Mouse (Mus musculus) forebrain, embryonic 10.5 days (tissue): ENCODE results near the gene E2f3. TPM values are rescaled to one million over a fixed set of nuclear protein-coding genes. Genes with fewer than 3 reads are reported as not detected.
A peak's percentile ranks its signal among the peaks of the same experiment; 100 is the strongest.

Source experiments
- DNase-seq: peaks from one replicate; pipeline ENCODE4 v3.0.0-alpha.2; 2017; ENCODE audit warnings: low spot score; ENCODE audit errors: extremely low spot score
- H3K27ac ChIP-seq: fragments of 300-500 bp; sonication (generic); 2 replicates; pipeline ENCODE4 v1.5.1; 2016; ENCODE audit warnings: mild to moderate bottlenecking
- H3K27me3 ChIP-seq: fragments of 300-500 bp; sonication (generic); 2 replicates; pipeline ENCODE4 v1.6.1; 2016; ENCODE audit warnings: mild to moderate bottlenecking; ENCODE audit not compliant: poor library complexity, severe bottlenecking
- H3K36me3 ChIP-seq: fragments of 300-500 bp; sonication (generic); replicated peaks from 2 replicates; pipeline ENCODE4 v1.6.1; 2016; ENCODE audit warnings: mild to moderate bottlenecking, moderate library complexity
- H3K4me1 ChIP-seq: fragments of 300-500 bp; sonication (generic); 2 replicates; pipeline ENCODE4 v1.6.1; 2016
- H3K4me3 ChIP-seq: fragments of 300-500 bp; sonication (generic); 2 replicates; pipeline ENCODE4 v1.5.1; 2016; ENCODE audit warnings: mild to moderate bottlenecking, moderate library complexity
- H3K9me3 ChIP-seq: fragments of 300-500 bp; sonication (generic); 2 replicates; pipeline ENCODE4 v1.6.1; 2016; ENCODE audit warnings: mild to moderate bottlenecking, moderate library complexity
- WGBS: fragments of 180-500 bp; shearing (Covaris S2); methylation state at CpG from one replicate; pipeline ENCODE4 v1.1.7; 2016; 5-methylcytosine and 5-hydroxymethylcytosine counted together
- polyA plus RNA-seq: library from polyadenylated mRNA; unstranded; fragments of >200 nt; fragmentation: Nextera tagmentation; extraction: Ambion mirVana; gene quantifications from 2 replicates; pipeline ENCODE4 v1.2.1, GENCODE M21; 2016

The E2f3 gene
- polyA plus RNA-seq, 1 experiment from 2014 or later, result 22.5 TPM

GRCm38 (mm10) chr13:30001041-30001440 lies 15.2 kb upstream of the E2f3 start:
- no peaks in the 10 kb centered on the region for H3K36me3 ChIP-seq
- no peaks in the 10 kb centered on the region for H3K4me1 ChIP-seq
- no peaks in the 10 kb centered on the region for H3K9me3 ChIP-seq
- 70% methylated on average over 5 of the region's 5 CpGs for WGBS
- H3K27ac ChIP-seq, result no peak overlapping the region
- no peaks in the 10 kb centered on the region for H3K27me3 ChIP-seq
- no peak for DNase-seq
- no peak overlapping the region for H3K4me3 ChIP-seq

DNA sequence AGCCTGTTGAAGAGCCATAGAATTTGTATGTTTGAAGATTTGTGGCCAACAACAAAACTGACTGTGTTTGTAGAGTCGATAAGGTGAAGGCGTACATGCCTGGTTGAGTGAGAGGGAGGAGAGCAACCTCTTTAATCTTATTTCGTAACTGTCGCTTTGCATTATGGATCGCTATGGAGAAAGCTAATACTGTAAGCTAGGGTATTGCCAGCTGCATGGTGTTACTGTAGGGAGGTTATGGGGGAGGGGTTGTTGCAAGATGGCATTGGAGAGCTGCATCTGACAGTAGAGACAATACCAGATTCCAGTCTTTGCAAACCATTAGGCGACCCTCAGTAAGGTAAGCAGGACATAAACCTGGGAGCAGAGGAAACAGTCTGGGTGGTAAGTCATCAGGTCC lies 2.1 kb upstream of the E2f3 start:
- H3K27ac ChIP-seq, result no peak overlapping the region
- H3K36me3 ChIP-seq, result no peaks in the 10 kb centered on the region
- H3K4me3 ChIP-seq, result no peak overlapping the region
- H3K4me1 ChIP-seq, result peaks cover 18% of the 10 kb centered on the region
- no peak for DNase-seq
- H3K9me3 ChIP-seq, result no peaks in the 10 kb centered on the region
- H3K27me3 ChIP-seq, result no peaks in the 10 kb centered on the region
- whole genome bisulfite sequencing, result 92% methylated on average over 6 of the region's 6 CpGs

GRCm38 (mm10) chr13:29986756-29987120 lies 875 bp upstream of the E2f3 start:
- no peaks in the 10 kb centered on the region for H3K27me3 ChIP-seq
- H3K36me3 ChIP-seq, result peaks cover 5% of the 10 kb centered on the region; the same call in 1 of the 2 replicates
- H3K4me1 ChIP-seq, result peaks cover 30% of the 10 kb centered on the region
- WGBS, result 22% methylated on average over 9 of the region's 9 CpGs
- H3K4me3 ChIP-seq, result peak overlapping the region; percentile 99
- no peak for DNase-seq
- H3K27ac ChIP-seq, result peak overlapping the region; percentile 99
- H3K9me3 ChIP-seq, result no peaks in the 10 kb centered on the region

DNA sequence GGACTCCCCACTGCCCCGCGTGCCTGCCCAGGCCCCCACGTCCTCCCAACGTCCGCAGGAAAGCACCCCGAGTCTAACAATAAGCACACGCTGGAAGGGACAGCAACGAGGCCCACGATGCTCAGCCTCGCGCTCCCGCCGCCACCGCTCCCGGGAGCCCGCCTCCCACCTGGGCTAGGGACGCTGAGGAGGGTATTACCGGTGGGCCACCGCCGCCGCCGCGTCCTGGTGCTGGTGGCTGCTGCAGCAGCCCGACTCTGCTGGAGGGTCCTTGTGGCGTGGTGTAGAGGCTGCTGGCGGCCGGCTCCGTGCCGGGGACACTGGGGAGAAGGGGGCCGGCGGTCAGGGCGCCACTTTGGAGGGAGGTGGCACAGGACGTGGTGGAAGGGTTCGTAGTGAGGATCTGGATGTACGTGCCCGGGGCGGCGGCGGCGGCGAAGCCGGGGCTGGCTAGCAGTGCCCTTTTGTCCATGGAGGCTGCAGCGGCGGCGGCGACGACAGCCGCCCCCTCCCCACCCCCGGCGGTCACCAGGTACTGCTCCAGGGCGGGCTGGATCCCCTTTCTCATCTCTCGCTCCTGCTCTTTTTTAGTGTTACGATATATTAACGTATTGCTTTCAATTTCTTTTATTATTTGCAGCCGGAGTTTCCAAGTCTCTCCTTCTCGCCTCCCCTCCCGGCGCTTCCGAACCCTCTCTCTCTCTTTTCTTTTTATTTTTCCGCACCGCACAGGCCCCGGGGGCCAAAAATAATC lies 585 bp downstream of the E2f3 start:
- Histone ChIP-seq H3K27me3 (no peaks in the 10 kb centered on the region), H3K4me1 (peaks cover 45% of the 10 kb centered on the region), H3K27ac (peak overlapping the region; percentile 99), H3K9me3 (no peaks in the 10 kb centered on the region), H3K4me3 (peak overlapping the region; percentile 99), H3K36me3 (peaks cover 20% of the 10 kb centered on the region)
- WGBS, result under 1% methylated on average over 57 of the region's 62 CpGs
- DNase-seq, result no peak

DNA sequence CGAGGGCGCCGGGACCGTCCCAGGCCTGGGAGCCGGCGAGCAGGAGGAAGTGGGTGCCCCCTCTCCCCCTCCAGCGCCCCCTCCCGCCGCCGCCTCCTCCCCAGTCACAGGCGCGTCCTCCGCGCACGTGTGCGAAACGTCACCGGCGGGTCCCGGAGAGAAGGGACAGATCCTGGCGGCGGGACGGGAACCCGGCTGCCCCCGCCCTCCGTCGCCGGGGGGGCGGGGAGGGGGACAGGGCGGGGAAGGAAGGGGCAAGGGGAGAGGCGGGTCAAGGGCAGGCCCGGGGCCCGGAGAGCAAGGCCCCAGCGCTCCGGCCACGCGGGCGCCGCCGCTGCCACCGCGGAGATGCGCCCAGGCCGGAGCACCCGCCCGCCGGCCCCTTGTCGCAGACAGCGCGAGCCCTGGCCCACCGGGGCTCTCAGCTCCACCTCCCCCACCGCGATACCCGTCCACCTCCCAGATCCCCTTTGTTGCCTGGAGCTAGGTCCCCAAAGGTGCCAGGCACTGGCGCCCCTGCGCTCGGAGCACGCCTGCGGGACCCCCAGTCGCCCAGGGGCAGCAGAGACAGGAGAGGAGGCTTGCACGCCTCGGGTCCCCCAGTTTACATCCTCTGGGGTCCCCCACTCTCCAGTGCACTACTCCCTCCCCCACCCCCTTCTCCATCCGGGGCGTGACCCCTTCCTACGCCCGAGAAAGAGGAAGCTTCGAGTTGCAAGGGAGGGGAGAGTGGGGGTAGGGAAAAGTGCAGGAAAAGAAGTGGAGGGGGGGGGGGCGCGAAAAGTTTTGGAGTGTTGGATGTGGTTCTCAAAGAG lies 1.4 kb downstream of the E2f3 start:
- no peaks in the 10 kb centered on the region for H3K9me3 ChIP-seq
- H3K36me3 ChIP-seq, result peaks cover 28% of the 10 kb centered on the region
- H3K4me3 ChIP-seq, result peak overlapping the region; percentile 99
- under 1% methylated on average over 41 of the region's 69 CpGs for WGBS
- peaks cover 52% of the 10 kb centered on the region for H3K4me1 ChIP-seq
- H3K27me3 ChIP-seq, result no peaks in the 10 kb centered on the region
- H3K27ac ChIP-seq, result peak overlapping the region; percentile 99
- peak; percentile 76 for DNase-seq

DNA sequence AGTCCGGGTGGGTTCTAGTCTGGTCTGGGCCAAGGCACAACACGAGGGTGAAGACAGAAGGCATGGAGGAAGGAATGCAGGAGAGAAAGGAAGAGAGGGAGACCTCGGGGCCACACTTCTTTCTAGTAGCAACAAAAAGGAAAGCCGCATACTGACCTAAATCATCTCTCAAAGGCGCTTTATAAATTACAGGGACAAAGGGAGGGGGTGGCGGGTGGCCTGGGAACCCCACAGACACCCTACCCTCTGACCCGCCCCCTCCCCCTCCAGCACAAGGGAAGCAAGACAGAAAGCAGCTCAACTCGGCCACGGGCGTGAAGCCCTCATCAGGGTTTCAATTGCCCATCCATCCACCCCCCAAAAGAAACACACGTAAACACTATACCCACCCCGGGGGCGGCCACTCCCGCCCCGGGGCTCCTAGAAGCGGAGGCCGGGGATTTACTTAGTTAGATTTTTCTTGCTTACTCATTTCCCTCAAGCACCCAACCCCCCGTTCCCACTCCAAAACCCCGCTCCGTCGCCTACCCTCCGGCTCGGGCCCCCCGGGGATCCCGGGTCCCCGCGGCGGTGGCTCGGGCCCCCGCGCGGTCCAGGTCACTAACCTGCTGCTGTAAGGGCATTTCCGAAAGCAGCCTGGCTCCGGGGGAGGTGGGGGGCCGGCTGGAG lies 2.2 kb downstream of the E2f3 start:
- Histone ChIP-seq H3K9me3 (no peaks in the 10 kb centered on the region), H3K4me3 (peak overlapping the region; percentile 99), H3K27me3 (no peaks in the 10 kb centered on the region), H3K36me3 (peaks cover 36% of the 10 kb centered on the region), H3K4me1 (peaks cover 52% of the 10 kb centered on the region), H3K27ac (peak overlapping the region; percentile 99)
- DNase-seq, result peak; percentile 44
- under 1% methylated on average over 35 of the region's 35 CpGs for WGBS

DNA sequence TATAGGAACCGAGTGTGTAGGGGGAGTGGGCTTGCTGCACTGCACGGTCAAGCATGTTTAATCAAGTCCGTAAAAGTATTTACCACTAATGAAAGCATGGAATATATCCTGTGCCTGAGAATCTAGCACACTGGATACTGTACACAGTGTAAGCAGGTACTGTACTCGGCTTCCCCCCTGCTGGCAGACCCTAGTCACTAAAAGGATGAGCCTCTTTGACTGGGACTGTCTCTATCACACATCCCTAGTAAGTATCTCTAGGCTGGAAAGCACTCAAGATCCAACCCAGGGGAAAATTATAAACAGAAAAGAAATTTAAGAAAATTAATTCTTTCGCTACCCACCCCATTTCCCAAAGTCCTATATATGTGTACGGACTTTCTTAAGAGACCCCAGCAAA lies 2.8 kb downstream of the E2f3 start:
- peaks cover 52% of the 10 kb centered on the region for H3K4me1 ChIP-seq

DNA sequence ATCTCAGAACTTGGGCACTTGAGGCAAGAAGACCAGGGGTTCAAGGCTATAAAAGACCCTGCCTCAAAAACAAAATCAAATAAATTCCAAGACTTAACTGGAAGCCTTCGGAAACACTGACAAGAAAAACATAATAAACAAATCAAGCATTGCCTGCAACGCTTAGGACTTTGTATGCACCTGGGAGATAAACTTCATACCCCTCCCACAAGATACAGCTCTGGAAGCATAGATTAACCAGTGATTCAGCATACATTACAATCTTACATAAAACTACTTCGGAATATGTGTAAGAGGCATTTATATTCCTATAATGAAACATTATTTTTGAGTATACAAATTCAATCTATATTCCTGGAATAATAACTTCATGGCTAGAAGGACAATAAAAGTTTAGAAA lies 3.5 kb downstream of the E2f3 start:
- DNase-seq, result no peak
- no peak overlapping the region for H3K27ac ChIP-seq
- peaks cover 52% of the 10 kb centered on the region for H3K4me1 ChIP-seq
- H3K27me3 ChIP-seq, result no peaks in the 10 kb centered on the region
- peaks cover 49% of the 10 kb centered on the region for H3K36me3 ChIP-seq
- H3K4me3 ChIP-seq, result peak overlapping the region; percentile 99
- WGBS, result 86% methylated on average over 3 of the region's 3 CpGs
- no peaks in the 10 kb centered on the region for H3K9me3 ChIP-seq

More for the DNA sequence above, 2.8 kb downstream of the E2f3 start:
- Histone ChIP-seq H3K27ac (peak overlapping the region; percentile 99; the same call in 1 of the 2 replicates), H3K36me3 (peaks cover 42% of the 10 kb centered on the region), H3K27me3 (no peaks in the 10 kb centered on the region), H3K9me3 (no peaks in the 10 kb centered on the region), H3K4me3 (peak overlapping the region; percentile 99)
- no peak for DNase-seq
- WGBS, result 53% methylated on average over 6 of the region's 6 CpGs

GRCm38 (mm10) chr13:29979140-29979564 lies 6.7 kb downstream of the E2f3 start:
- Histone ChIP-seq H3K4me3 (no peak overlapping the region), H3K9me3 (no peaks in the 10 kb centered on the region), H3K4me1 (peaks cover 42% of the 10 kb centered on the region), H3K27ac (no peak overlapping the region), H3K36me3 (peaks cover 81% of the 10 kb centered on the region), H3K27me3 (no peaks in the 10 kb centered on the region)
- no peak for DNase-seq
- 92% methylated on average over 7 of the region's 7 CpGs for WGBS

GRCm38 (mm10) chr13:29977358-29977757 lies 8.5 kb downstream of the E2f3 start:
- Histone ChIP-seq H3K4me1 (peaks cover 28% of the 10 kb centered on the region), H3K27ac (no peak overlapping the region), H3K9me3 (no peaks in the 10 kb centered on the region), H3K27me3 (no peaks in the 10 kb centered on the region), H3K4me3 (no peak overlapping the region), H3K36me3 (peaks cover 99% of the 10 kb centered on the region)
- no peak for DNase-seq
- WGBS, result 94% methylated on average over 11 of the region's 11 CpGs

GRCm38 (mm10) chr13:29974066-29974465 lies 11.8 kb downstream of the E2f3 start:
- WGBS, result 94% methylated on average over 5 of the region's 5 CpGs

GRCm38 (mm10) chr13:29973610-29974009 lies 12.3 kb downstream of the E2f3 start:
- Histone ChIP-seq H3K27ac (no peak overlapping the region), H3K27me3 (no peaks in the 10 kb centered on the region), H3K4me3 (no peak overlapping the region), H3K4me1 (no peaks in the 10 kb centered on the region), H3K9me3 (no peaks in the 10 kb centered on the region), H3K36me3 (peaks cover 99% of the 10 kb centered on the region)
- WGBS, result 93% methylated on average over 6 of the region's 6 CpGs
- DNase-seq, result no peak

More at GRCm38 (mm10) chr13:29974066-29974465, 11.8 kb downstream of the E2f3 start:
- H3K9me3 ChIP-seq, result no peaks in the 10 kb centered on the region
- H3K4me1 ChIP-seq, result no peaks in the 10 kb centered on the region
- no peak overlapping the region for H3K4me3 ChIP-seq
- H3K27me3 ChIP-seq, result no peaks in the 10 kb centered on the region
- H3K27ac ChIP-seq, result no peak overlapping the region
- DNase-seq, result no peak
- peaks cover 99% of the 10 kb centered on the region for H3K36me3 ChIP-seq
